Mouse (Mus musculus): ENCODE measurements around the gene Psip1.
"Not testable (repeated sequence)": the region's sequence is repeated elsewhere in the genome, so short reads cannot be mapped to it uniquely, and the experiment has no call there.

The Psip1 gene

GRCm38 (mm10) chr4:83501037-83501430 lies 14.8 kb upstream of the Psip1 start:
- in situ Hi-C loops (cut with MboI): no loop called here

GRCm38 (mm10) chr4:83500154-83501036 lies 14.1 kb upstream of the Psip1 start:
- in situ Hi-C loops (cut with MboI): no loop called here

GRCm38 (mm10) chr4:83497013-83497412 lies 10.8 kb upstream of the Psip1 start:
- in situ Hi-C loops (cut with MboI): not testable (repeated sequence)

- in situ Hi-C loops (cut with MboI): no loop called here
Measured at GRCm38 (mm10) chr4:83493112-83493511, 6.9 kb upstream of the Psip1 start.

- in situ Hi-C loops (cut with MboI): loop anchor here (5.0 kb wide), 1 partner anchor 33 kb away; no protein-coding TSS in a partner anchor
Measured at GRCm38 (mm10) chr4:83489121-83489520, 2.9 kb upstream of the Psip1 start.

- in situ Hi-C loops (cut with MboI): loop anchor here (5.0 kb wide), 1 partner anchor 37 kb away; no protein-coding TSS in a partner anchor
Measured at GRCm38 (mm10) chr4:83485735-83486116, 533 bp downstream of the Psip1 start.

GRCm38 (mm10) chr4:83485250-83485649 lies 1.0 kb downstream of the Psip1 start:
- in situ Hi-C loops (cut with MboI): loop anchor here (5.0 kb wide), 1 partner anchor 37 kb away; no protein-coding TSS in a partner anchor

GRCm38 (mm10) chr4:83468208-83468607 lies 18.1 kb downstream of the Psip1 start:
- in situ Hi-C loops (cut with MboI): no loop called here

- in situ Hi-C loops (cut with MboI): no loop called here
Measured at GRCm38 (mm10) chr4:83467615-83468014, 18.6 kb downstream of the Psip1 start.

GRCm38 (mm10) chr4:83464827-83465226 lies 21.4 kb downstream of the Psip1 start:
- in situ Hi-C loops (cut with MboI): no loop called here

- in situ Hi-C loops (cut with MboI): no loop called here
Measured at GRCm38 (mm10) chr4:83460106-83460505, 26.2 kb downstream of the Psip1 start.

- in situ Hi-C loops (cut with MboI): no loop called here
Measured at GRCm38 (mm10) chr4:83450785-83451184, 35.5 kb downstream of the Psip1 start.

GRCm38 (mm10) chr4:83441050-83441449 lies 45.2 kb downstream of the Psip1 start:
- in situ Hi-C loops (cut with MboI): no loop called here

- in situ Hi-C loops (cut with MboI): no loop called here
Measured at GRCm38 (mm10) chr4:83439045-83439444, 47.2 kb downstream of the Psip1 start.

GRCm38 (mm10) chr4:83438116-83438515 lies 48.1 kb downstream of the Psip1 start:
- in situ Hi-C loops (cut with MboI): no loop called here

GRCm38 (mm10) chr4:83436375-83436774 lies 49.9 kb downstream of the Psip1 start:
- in situ Hi-C loops (cut with MboI): no loop called here

- in situ Hi-C loops (cut with MboI): no loop called here
Measured at GRCm38 (mm10) chr4:83432901-83433300, 53.4 kb downstream of the Psip1 start.

GRCm38 (mm10) chr4:83431950-83432349 lies 54.3 kb downstream of the Psip1 start:
- in situ Hi-C loops (cut with MboI): no loop called here

GRCm38 (mm10) chr4:83428845-83429244 lies 57.4 kb downstream of the Psip1 start:
- in situ Hi-C loops (cut with MboI): no loop called here

GRCm38 (mm10) chr4:83427696-83428095 lies 58.6 kb downstream of the Psip1 start:
- in situ Hi-C loops (cut with MboI): no loop called here

- in situ Hi-C loops (cut with MboI): no loop called here
Measured at GRCm38 (mm10) chr4:83427141-83427540, 59.1 kb downstream of the Psip1 start.

GRCm38 (mm10) chr4:83425119-83425518 lies 61.1 kb downstream of the Psip1 start:
- in situ Hi-C loops (cut with MboI): no loop called here

GRCm38 (mm10) chr4:83423641-83424040 lies 62.6 kb downstream of the Psip1 start:
- in situ Hi-C loops (cut with MboI): no loop called here

- in situ Hi-C loops (cut with MboI): no loop called here
Measured at GRCm38 (mm10) chr4:83418781-83419180, 67.5 kb downstream of the Psip1 start.

Measured in mature B cell (primary cell).